Mouse (Mus musculus) midbrain, embryonic 15.5 days (tissue): ENCODE measurements at regions not wholly inside any gene's neighbourhood (a gene's known extent, or its start where the extent isn't known, plus 50 kb on each side); places are given as distances from the start of the nearest gene placed in this dataset.

Source experiments
- ATAC-seq: fragments of 200-750 bp; cut with Nextera tagmentation; replicated peaks from 2 replicates; pipeline ENCODE4 v1.8.0; 2017; ENCODE audit warnings: moderate TSS enrichment
- H3K27ac ChIP-seq: fragments of 300-500 bp; sonication (generic); 2 replicates; pipeline ENCODE4 v1.5.1; 2015; ENCODE audit warnings: mild to moderate bottlenecking, inconsistent platforms
- H3K27me3 ChIP-seq: fragments of 300-500 bp; sonication (generic); replicated peaks from 2 replicates; pipeline ENCODE4 v1.6.1; 2015; ENCODE audit warnings: inconsistent platforms
- H3K36me3 ChIP-seq: fragments of 300-500 bp; sonication (generic); replicated peaks from 2 replicates; pipeline ENCODE4 v1.6.1; 2015; ENCODE audit warnings: inconsistent platforms
- H3K4me1 ChIP-seq: fragments of 300-500 bp; sonication (generic); 2 replicates; pipeline ENCODE4 v1.6.1; 2015; ENCODE audit warnings: inconsistent platforms
- H3K4me2 ChIP-seq: fragments of 300-500 bp; sonication (generic); 2 replicates; pipeline ENCODE4 v1.6.1; 2015; ENCODE audit warnings: inconsistent platforms, mild to moderate bottlenecking, moderate library complexity
- H3K4me3 ChIP-seq: fragments of 300-500 bp; sonication (generic); 2 replicates; pipeline ENCODE4 v1.5.1; 2015; ENCODE audit warnings: mild to moderate bottlenecking, inconsistent platforms
- H3K9ac ChIP-seq: fragments of 300-500 bp; sonication (generic); 2 replicates; pipeline ENCODE4 v1.6.1; 2015; ENCODE audit warnings: mild to moderate bottlenecking, inconsistent platforms
- H3K9me3 ChIP-seq: fragments of 300-500 bp; sonication (generic); 2 replicates; pipeline ENCODE4 v1.6.1; 2016; ENCODE audit warnings: inconsistent platforms
- WGBS: fragments of 180-500 bp; shearing (Covaris S2); methylation state at CpG from one replicate; pipeline ENCODE4 v1.1.7; 2015; ENCODE audit warnings: mixed read lengths; 5-methylcytosine and 5-hydroxymethylcytosine counted together

- no peak for ATAC-seq
- Histone ChIP-seq H3K27me3 (no peaks in the 10 kb centered on the region), H3K4me1 (no peaks in the 10 kb centered on the region), H3K27ac (no peak overlapping the region), H3K4me2 (no peak overlapping the region), H3K36me3 (no peaks in the 10 kb centered on the region), H3K9ac (no peak overlapping the region), H3K4me3 (no peak overlapping the region), H3K9me3 (no peaks in the 10 kb centered on the region)
- 78% methylated on average over 9 of the region's 9 CpGs for WGBS
Measured at GRCm38 (mm10) chr8:24352322-24352721, 373.3 kb downstream of the Adam3 start.

GRCm38 (mm10) chr8:24351760-24352159 is 373.9 kb downstream of the Adam3 start:
- Histone ChIP-seq H3K4me2 (no peak overlapping the region), H3K27ac (no peak overlapping the region), H3K9me3 (no peaks in the 10 kb centered on the region), H3K4me3 (no peak overlapping the region), H3K36me3 (no peaks in the 10 kb centered on the region), H3K4me1 (no peaks in the 10 kb centered on the region), H3K9ac (no peak overlapping the region), H3K27me3 (no peaks in the 10 kb centered on the region)
- no peak for ATAC-seq
- WGBS: 44% methylated on average over 6 of the region's 6 CpGs

GRCm38 (mm10) chr8:24346390-24347113 is 379.1 kb downstream of the Adam3 start:
- no peaks in the 10 kb centered on the region for H3K9me3 ChIP-seq
- H3K4me1 ChIP-seq: no peaks in the 10 kb centered on the region
- H3K27ac ChIP-seq: no peak overlapping the region
- no peak overlapping the region for H3K9ac ChIP-seq
- WGBS: 79% methylated on average over 6 of the region's 6 CpGs
- no peak for ATAC-seq
- H3K4me3 ChIP-seq: no peak overlapping the region
- H3K4me2 ChIP-seq: no peak overlapping the region
- H3K36me3 ChIP-seq: no peaks in the 10 kb centered on the region
- H3K27me3 ChIP-seq: no peaks in the 10 kb centered on the region

GRCm38 (mm10) chr8:24338694-24339093 is 387.0 kb downstream of the Adam3 start:
- Histone ChIP-seq H3K27ac (no peak overlapping the region), H3K9ac (no peak overlapping the region), H3K4me2 (no peak overlapping the region), H3K4me3 (no peak overlapping the region), H3K9me3 (no peaks in the 10 kb centered on the region), H3K36me3 (no peaks in the 10 kb centered on the region), H3K27me3 (no peaks in the 10 kb centered on the region), H3K4me1 (peaks cover 3% of the 10 kb centered on the region; the same call in 1 of the 2 replicates)
- WGBS: 93% methylated on average over 9 of the region's 9 CpGs
- ATAC-seq: no peak

DNA sequence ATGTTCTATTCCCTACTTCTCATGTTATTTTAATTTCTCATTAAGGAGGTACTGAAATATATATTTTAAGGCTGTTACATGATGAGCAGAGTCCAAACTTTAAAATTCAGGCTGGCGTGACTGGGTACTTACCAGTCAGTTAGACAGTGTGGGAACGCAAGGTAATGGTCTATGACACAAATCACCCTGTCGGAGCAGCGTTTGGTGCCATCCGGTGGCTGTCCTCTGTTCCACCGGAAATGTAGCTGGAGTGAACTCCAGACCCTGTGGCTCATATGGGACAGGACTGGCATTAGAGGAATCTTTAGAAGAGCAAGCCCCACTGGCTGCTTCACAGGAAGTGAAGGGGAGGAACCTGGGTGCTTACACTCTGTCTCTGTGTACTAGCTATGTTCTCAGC is 388.0 kb downstream of the Adam3 start:
- H3K4me2 ChIP-seq: no peak overlapping the region
- no peak overlapping the region for H3K4me3 ChIP-seq
- H3K4me1 ChIP-seq: peaks cover 3% of the 10 kb centered on the region; the same call in 1 of the 2 replicates
- H3K9me3 ChIP-seq: no peaks in the 10 kb centered on the region
- H3K9ac ChIP-seq: no peak overlapping the region
- H3K27me3 ChIP-seq: no peaks in the 10 kb centered on the region
- WGBS: 56% methylated on average over 6 of the region's 6 CpGs
- H3K36me3 ChIP-seq: no peaks in the 10 kb centered on the region
- peak; percentile 65; the same call in 1 of the 2 replicates for ATAC-seq
- no peak overlapping the region for H3K27ac ChIP-seq

- Histone ChIP-seq H3K27ac (no peak overlapping the region), H3K36me3 (no peaks in the 10 kb centered on the region), H3K4me3 (no peak overlapping the region), H3K27me3 (no peaks in the 10 kb centered on the region), H3K9ac (no peak overlapping the region), H3K9me3 (no peaks in the 10 kb centered on the region), H3K4me2 (no peak overlapping the region), H3K4me1 (peaks cover 3% of the 10 kb centered on the region; the same call in 1 of the 2 replicates)
- WGBS: 36% methylated on average over 5 of the region's 5 CpGs
- ATAC-seq: no peak
Measured at GRCm38 (mm10) chr8:24335709-24336108, 389.9 kb downstream of the Adam3 start.

DNA sequence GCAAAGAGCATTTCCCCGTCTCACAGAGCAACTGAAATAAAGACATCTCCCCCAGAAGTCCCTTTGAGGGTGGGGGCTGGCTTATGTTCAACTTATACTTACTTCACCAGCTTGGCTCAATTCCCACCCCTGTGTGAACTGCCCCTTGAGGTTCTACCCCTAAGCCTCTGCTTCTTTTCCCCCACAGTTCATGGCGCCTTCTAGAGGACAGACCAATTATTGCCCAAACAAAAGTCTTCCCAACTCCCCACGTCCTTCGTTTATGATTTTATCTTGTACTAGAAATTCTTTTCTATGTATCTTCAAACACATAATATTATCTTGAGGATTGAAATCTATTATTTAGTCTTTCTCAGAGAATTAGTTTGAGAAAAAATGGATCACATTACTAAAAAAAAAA is 391.9 kb downstream of the Adam3 start:
- H3K27me3 ChIP-seq: no peaks in the 10 kb centered on the region
- 71% methylated on average over 4 of the region's 4 CpGs for WGBS

DNA sequence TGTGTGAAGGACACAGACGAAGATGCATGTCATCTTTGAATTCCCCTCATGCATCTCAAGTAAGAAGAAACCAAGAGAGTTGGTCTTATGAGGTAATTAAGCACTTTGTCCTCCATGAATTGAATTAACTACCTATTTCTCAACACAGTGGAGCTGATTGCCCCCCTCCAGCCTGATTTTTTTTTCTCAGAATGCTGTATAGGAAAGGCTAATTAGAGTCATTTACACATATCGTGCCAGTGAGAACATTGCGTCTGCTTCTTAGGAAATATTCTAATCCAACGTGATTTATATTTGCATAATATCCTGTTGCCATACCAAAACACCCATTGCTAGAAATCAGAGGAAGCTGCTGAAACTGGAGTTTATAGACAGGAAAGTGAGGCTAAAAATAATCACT is 414.8 kb downstream of the Adam3 start:
- 62% methylated on average over 4 of the region's 4 CpGs for whole genome bisulfite sequencing
- Histone ChIP-seq H3K4me1 (no peaks in the 10 kb centered on the region), H3K27ac (no peak overlapping the region), H3K4me2 (no peak overlapping the region), H3K36me3 (no peaks in the 10 kb centered on the region), H3K4me3 (no peak overlapping the region), H3K27me3 (no peaks in the 10 kb centered on the region), H3K9me3 (no peaks in the 10 kb centered on the region), H3K9ac (no peak overlapping the region)
- no peak for ATAC-seq

More for the DNA sequence above, 391.9 kb downstream of the Adam3 start:
- Histone ChIP-seq H3K9ac (no peak overlapping the region), H3K4me3 (no peak overlapping the region), H3K36me3 (no peaks in the 10 kb centered on the region), H3K4me2 (no peak overlapping the region), H3K27ac (no peak overlapping the region), H3K9me3 (no peaks in the 10 kb centered on the region), H3K4me1 (peaks cover 3% of the 10 kb centered on the region; the same call in 1 of the 2 replicates)
- ATAC-seq: no peak

GRCm38 (mm10) chr8:24294565-24294964 is 431.1 kb downstream of the Adam3 start:
- H3K27ac ChIP-seq: no peak overlapping the region
- WGBS: 82% methylated on average over 1 of the region's 1 CpGs

DNA sequence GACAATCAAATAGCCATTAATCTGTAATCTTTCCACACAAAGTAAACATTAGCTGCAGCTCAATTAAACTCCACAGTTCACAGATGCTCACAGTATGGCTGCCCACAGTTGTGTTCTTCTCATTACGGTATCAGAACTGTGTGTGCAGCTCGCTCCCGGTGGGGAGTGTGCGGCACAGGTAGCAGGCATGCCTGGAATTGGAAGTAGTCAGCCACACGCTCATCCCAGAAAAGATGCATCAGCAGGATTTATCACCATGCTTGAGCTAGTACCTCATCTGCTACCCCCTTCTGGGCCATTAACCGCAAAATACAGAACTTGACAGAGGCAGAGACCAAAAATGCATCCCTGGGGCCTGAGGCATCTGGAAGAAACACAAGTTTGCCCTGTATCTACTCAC is 437.8 kb downstream of the Adam3 start:
- WGBS: 89% methylated on average over 6 of the region's 6 CpGs
- Histone ChIP-seq H3K4me3 (no peak overlapping the region), H3K27me3 (no peaks in the 10 kb centered on the region), H3K9ac (no peak overlapping the region), H3K27ac (no peak overlapping the region), H3K9me3 (no peaks in the 10 kb centered on the region), H3K4me2 (no peak overlapping the region), H3K4me1 (no peaks in the 10 kb centered on the region), H3K36me3 (no peaks in the 10 kb centered on the region)
- no peak for ATAC-seq

More at GRCm38 (mm10) chr8:24294565-24294964, 431.1 kb downstream of the Adam3 start:
- no peaks in the 10 kb centered on the region for H3K9me3 ChIP-seq
- no peak overlapping the region for H3K4me3 ChIP-seq
- no peak for ATAC-seq
- H3K27me3 ChIP-seq: no peaks in the 10 kb centered on the region
- no peaks in the 10 kb centered on the region for H3K4me1 ChIP-seq
- no peak overlapping the region for H3K9ac ChIP-seq
- H3K4me2 ChIP-seq: no peak overlapping the region
- no peaks in the 10 kb centered on the region for H3K36me3 ChIP-seq

DNA sequence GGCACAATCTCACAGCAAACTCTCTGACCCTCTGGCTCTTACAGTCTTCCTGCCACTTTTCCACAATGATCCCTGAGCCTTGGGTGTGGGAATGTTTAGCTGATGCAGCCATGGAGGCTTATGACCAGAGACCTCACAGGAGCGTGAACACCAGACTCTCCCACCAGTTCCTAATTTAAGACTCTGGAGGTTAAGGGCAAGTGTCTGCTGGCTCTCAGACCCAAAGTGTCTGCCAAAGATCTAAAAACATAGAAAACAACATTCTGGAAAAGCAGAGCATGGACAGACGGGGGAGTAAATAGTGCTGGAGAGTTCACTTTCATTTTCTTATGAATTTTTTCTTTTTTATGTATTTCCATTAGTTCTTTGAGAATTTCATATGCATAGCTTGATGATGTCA is 440.7 kb downstream of the Adam3 start:
- Histone ChIP-seq H3K4me2 (no peak overlapping the region), H3K36me3 (no peaks in the 10 kb centered on the region), H3K27me3 (no peaks in the 10 kb centered on the region), H3K9ac (no peak overlapping the region), H3K9me3 (no peaks in the 10 kb centered on the region), H3K4me1 (no peaks in the 10 kb centered on the region), H3K4me3 (no peak overlapping the region), H3K27ac (no peak overlapping the region)
- 93% methylated on average over 2 of the region's 2 CpGs for WGBS
- no peak for ATAC-seq

- Histone ChIP-seq H3K9me3 (no peaks in the 10 kb centered on the region), H3K27ac (no peak overlapping the region), H3K27me3 (no peaks in the 10 kb centered on the region), H3K4me2 (no peak overlapping the region), H3K4me3 (no peak overlapping the region), H3K4me1 (no peaks in the 10 kb centered on the region), H3K9ac (no peak overlapping the region), H3K36me3 (no peaks in the 10 kb centered on the region)
- no peak for ATAC-seq
- 81% methylated on average over 3 of the region's 3 CpGs for WGBS
Measured at GRCm38 (mm10) chr8:24283901-24284405, 441.7 kb downstream of the Adam3 start.

DNA sequence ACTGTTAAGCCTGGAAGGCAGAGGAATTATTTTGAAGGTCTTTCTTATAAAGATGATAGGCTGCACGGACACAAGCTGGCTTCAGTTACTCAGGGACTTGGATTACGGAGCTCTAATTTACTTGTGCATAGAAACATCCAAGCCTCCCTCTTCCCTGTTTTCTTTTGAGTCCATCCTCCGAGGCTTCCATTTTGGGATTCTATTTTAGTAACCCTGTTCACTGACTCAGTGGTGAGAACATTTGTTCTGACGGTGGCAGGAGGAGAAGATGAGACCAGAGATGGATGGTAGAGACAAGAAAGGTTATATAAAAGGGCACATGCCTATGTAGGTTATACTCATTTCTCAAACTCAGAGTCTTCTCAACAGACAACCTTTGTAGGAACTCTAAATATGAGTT is 445.4 kb downstream of the Adam3 start:
- no peak overlapping the region for H3K4me2 ChIP-seq
- H3K9ac ChIP-seq: no peak overlapping the region
- 89% methylated on average over 4 of the region's 4 CpGs for WGBS
- H3K4me3 ChIP-seq: no peak overlapping the region
- H3K4me1 ChIP-seq: no peaks in the 10 kb centered on the region
- no peak overlapping the region for H3K27ac ChIP-seq
- H3K36me3 ChIP-seq: no peaks in the 10 kb centered on the region
- no peaks in the 10 kb centered on the region for H3K27me3 ChIP-seq
- ATAC-seq: no peak
- no peaks in the 10 kb centered on the region for H3K9me3 ChIP-seq
